Mouse (Mus musculus): Measurements from ENCODE around the gene 2900011O08Rik. TPM values are rescaled to one million over a fixed set of nuclear protein-coding genes. Genes with fewer than 3 reads are reported as not detected.
A peak's percentile ranks its signal among the peaks of the same experiment; 100 is the strongest.
"Not testable (repeated sequence)": the region's sequence is repeated elsewhere in the genome, so short reads cannot be mapped to it uniquely, and the experiment has no call there.

Gene 2900011O08Rik
- polyA plus RNA-seq (2016; fragmentation: Nextera tagmentation; extraction: Ambion mirVana): 9.3 and 22.4 TPM in 2 replicates

- DNase-seq (ENCODE audit: low spot score): peak; percentile 63
- Histone ChIP-seq H3K9me3 (no peaks in the 10 kb centered on the region), H3K4me3 (peak within 1 kb of the TSS; percentile 71), H3K4me1 (replicated peaks) (peaks cover 17% of the 10 kb centered on the region), H3K27me3 (ENCODE audit: insufficient read depth, poor library complexity, severe bottlenecking) (no peaks in the 10 kb centered on the region), H3K36me3 (no peaks in the 10 kb centered on the region), H3K27ac (peak within 1 kb of the TSS; percentile 90)
- WGBS: 1% methylated on average over 31 of the region's 31 CpGs
Observed at GRCm38 (mm10) chr16:13986574-13987478, at the start of gene 2900011O08Rik, which contains the start of gene Ifitm7. Gene 2900011O08Rik (plus strand): TSS chr16:13986604. Gene Ifitm7 (minus strand): TSS chr16:13986888.

DNA sequence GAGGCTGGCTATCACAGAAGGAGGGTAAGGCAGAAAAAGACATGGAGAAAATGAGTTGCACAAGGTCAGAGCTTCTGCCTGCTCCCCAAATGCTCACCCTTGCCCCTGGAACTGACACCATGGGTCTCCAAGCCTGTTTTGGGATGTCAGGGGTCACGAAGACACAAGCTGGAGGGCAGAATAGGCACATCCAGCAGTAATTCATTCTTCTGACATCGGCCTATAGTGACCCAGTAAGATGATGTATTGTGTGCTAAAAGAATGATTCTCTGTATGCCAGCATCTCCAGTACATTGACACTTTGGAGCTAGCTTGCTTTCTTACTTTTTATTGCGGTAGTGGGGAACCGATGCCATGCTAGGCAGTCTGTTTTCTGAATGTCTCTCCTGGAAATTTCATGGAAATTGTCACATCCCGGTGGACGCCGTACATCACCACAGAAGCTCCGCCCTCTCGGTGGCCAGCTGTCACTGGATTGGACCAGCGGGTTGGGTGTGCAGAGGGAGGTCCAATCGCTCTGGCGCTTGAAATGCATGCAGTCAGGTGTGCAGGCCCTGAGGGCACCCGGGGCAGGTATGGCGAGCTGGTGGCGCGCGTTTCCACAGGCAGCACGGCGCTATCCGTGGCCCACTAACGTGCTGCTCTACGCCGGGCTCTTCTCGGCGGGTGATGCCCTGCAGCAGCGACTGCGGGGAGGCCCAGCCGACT lies 46.1 kb upstream of the 2900011O08Rik start:
- H3K36me3 ChIP-seq: no peaks in the 10 kb centered on the region
- peak overlapping the region; percentile 73 for H3K4me3 ChIP-seq
- peaks cover 14% of the 10 kb centered on the region for H3K27me3 ChIP-seq (ENCODE audit: insufficient read depth, poor library complexity, severe bottlenecking)
- WGBS: 3% methylated on average over 28 of the region's 28 CpGs
- H3K9me3 ChIP-seq: no peaks in the 10 kb centered on the region
- peak overlapping the region; percentile 71 for H3K27ac ChIP-seq
- H3K4me1 ChIP-seq (replicated peaks): peaks cover 17% of the 10 kb centered on the region
- DNase-seq (ENCODE audit: low spot score): peak; percentile 74

DNA sequence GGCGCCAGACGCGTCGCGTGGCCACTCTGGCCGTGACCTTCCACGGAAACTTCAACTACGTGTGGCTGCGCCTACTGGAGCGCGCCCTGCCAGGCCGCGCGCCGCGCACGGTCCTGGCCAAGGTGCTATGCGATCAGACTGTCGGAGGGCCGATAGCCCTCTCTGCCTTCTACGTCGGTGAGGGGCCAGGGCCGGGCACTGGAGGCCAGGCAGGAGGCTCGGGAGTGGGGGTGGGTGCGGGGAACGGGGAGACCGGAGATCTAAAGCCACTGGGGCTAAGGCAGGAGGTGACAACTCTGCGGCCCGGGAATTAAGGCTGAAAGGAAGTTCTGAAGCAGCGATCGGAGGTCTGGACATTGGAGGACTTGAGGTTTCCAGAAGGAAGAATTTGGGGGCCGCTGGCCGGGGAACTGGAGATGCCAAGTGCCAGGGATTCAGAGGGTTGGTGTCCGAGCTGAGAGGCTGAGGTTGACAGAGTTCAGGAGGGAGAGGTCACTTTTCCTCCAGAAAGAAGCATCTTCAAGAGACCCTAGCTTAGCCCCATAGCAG lies 45.5 kb upstream of the 2900011O08Rik start:
- Histone ChIP-seq H3K9me3 (no peaks in the 10 kb centered on the region), H3K27ac (peak overlapping the region; percentile 71), H3K4me3 (peak overlapping the region; percentile 73), H3K36me3 (no peaks in the 10 kb centered on the region), H3K4me1 (replicated peaks) (peaks cover 17% of the 10 kb centered on the region), H3K27me3 (ENCODE audit: insufficient read depth, poor library complexity, severe bottlenecking) (peaks cover 14% of the 10 kb centered on the region)
- no peak for DNase-seq (ENCODE audit: low spot score)
- WGBS: 4% methylated on average over 34 of the region's 34 CpGs

- no peak for DNase-seq (ENCODE audit: low spot score)
- H3K9me3 ChIP-seq: no peaks in the 10 kb centered on the region
- WGBS: 66% methylated on average over 4 of the region's 4 CpGs
- H3K4me3 ChIP-seq: no peak overlapping the region
- H3K4me1 ChIP-seq (replicated peaks): peaks cover 17% of the 10 kb centered on the region
- no peak overlapping the region for H3K27ac ChIP-seq
- H3K27me3 ChIP-seq (ENCODE audit: insufficient read depth, poor library complexity, severe bottlenecking): peaks cover 14% of the 10 kb centered on the region
- no peaks in the 10 kb centered on the region for H3K36me3 ChIP-seq
Observed at GRCm38 (mm10) chr16:13944178-13944577, 42.2 kb upstream of the 2900011O08Rik start.

DNA sequence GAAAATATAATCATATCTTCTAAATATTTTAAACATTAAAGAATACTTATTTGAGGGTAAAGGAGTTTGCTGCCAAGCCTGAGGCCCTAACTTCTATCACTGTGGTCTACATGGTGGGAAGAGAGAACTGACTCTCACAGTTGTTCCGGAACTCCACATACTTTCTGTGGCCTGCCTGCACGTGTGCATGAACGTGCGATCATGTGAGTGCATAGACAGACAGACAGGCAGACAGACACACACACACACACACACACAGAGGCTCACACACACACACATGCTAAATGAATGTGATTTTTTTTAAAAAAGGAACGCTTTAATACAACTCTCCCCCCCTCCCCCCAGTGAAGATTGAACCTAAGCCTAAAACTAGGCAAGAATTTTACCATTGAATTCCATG lies 41.7 kb upstream of the 2900011O08Rik start:
- no peak overlapping the region for H3K4me3 ChIP-seq
- H3K27ac ChIP-seq: no peak overlapping the region
- WGBS: 85% methylated on average over 5 of the region's 5 CpGs
- H3K27me3 ChIP-seq (ENCODE audit: insufficient read depth, poor library complexity, severe bottlenecking): peaks cover 14% of the 10 kb centered on the region
- H3K9me3 ChIP-seq: no peaks in the 10 kb centered on the region
- no peak for DNase-seq (ENCODE audit: low spot score)
- peaks cover 17% of the 10 kb centered on the region for H3K4me1 ChIP-seq (replicated peaks)
- H3K36me3 ChIP-seq: no peaks in the 10 kb centered on the region

DNA sequence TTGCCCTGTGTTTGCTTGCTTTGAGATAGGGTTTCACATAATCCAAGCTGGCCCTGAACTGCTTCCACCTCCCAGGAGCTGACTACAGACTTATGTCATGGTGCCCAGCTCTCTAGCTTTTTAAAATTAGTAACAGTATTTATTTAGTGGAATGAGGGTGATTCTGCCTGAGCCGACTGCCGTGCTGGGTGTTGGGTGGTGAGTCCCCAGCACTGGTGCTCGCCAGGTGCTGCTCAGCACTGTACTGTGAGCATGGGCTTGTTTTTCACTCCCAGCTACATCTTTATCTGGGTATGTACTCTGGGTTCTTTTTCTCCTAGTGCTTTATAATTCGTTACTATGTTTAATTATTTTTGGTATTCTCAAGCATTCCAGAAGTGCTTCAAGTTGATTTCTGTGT lies 41.3 kb upstream of the 2900011O08Rik start:
- Histone ChIP-seq H3K4me1 (replicated peaks) (peaks cover 15% of the 10 kb centered on the region), H3K4me3 (no peak overlapping the region), H3K27ac (no peak overlapping the region), H3K9me3 (no peaks in the 10 kb centered on the region), H3K27me3 (ENCODE audit: insufficient read depth, poor library complexity, severe bottlenecking) (peaks cover 14% of the 10 kb centered on the region), H3K36me3 (no peaks in the 10 kb centered on the region)
- no peak for DNase-seq (ENCODE audit: low spot score)
- WGBS: 78% methylated on average over 4 of the region's 4 CpGs

DNA sequence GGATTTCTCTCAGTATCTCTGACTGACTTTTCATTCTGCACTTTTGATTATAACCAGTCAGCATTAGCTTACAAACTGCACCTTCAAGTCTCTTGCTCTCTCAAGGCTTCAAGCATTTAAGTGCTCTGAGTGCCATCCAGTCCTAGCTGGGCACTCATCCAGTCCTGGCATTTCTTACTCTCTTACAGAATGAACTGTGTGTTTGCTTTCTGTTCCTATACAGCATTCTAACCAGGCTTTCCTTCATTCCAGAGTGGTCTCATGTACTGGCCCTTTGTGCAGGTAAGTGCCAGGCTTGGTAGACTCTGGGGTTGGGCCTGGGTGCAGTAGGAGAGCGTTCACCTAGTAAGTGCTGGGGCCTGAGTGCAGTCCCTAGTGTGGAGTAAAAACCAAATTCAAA lies 40.1 kb upstream of the 2900011O08Rik start:
- WGBS: 87% methylated on average over 1 of the region's 1 CpGs
- Histone ChIP-seq H3K27ac (no peak overlapping the region), H3K9me3 (no peaks in the 10 kb centered on the region), H3K36me3 (no peaks in the 10 kb centered on the region), H3K4me1 (replicated peaks) (peaks cover 3% of the 10 kb centered on the region), H3K4me3 (no peak overlapping the region), H3K27me3 (ENCODE audit: insufficient read depth, poor library complexity, severe bottlenecking) (peaks cover 12% of the 10 kb centered on the region)
- no peak for DNase-seq (ENCODE audit: low spot score)

DNA sequence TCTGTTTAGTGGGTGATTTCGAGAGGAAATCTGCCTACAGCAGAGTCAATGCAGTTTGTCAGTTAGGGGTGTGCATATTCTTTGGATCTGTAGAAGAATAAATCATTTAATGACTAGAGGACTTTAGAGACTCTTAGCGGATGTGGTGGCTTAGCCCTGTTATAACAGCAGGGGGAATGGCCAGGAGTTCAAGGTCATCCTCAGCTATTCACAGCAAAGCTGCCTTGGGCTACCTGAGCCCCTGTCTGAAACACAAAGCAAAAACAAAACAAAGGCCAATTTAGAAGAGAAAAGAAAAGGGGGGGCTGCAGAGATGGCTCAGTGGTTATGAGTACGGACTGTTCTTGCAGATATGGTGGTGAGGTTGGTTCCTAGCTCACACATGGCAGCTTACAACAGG lies 35.2 kb upstream of the 2900011O08Rik start:
- DNase-seq (ENCODE audit: low spot score): no peak
- no peak overlapping the region for H3K4me3 ChIP-seq
- H3K9me3 ChIP-seq: no peaks in the 10 kb centered on the region
- 70% methylated on average over 3 of the region's 3 CpGs for WGBS
- H3K27ac ChIP-seq: no peak overlapping the region
- no peaks in the 10 kb centered on the region for H3K27me3 ChIP-seq (ENCODE audit: insufficient read depth, poor library complexity, severe bottlenecking)
- H3K4me1 ChIP-seq (replicated peaks): no peaks in the 10 kb centered on the region
- H3K36me3 ChIP-seq: no peaks in the 10 kb centered on the region

GRCm38 (mm10) chr16:13962053-13962452 lies 24.4 kb upstream of the 2900011O08Rik start:
- no peaks in the 10 kb centered on the region for H3K36me3 ChIP-seq
- 44% methylated on average over 1 of the region's 1 CpGs for WGBS
- no peaks in the 10 kb centered on the region for H3K4me1 ChIP-seq (replicated peaks)
- no peaks in the 10 kb centered on the region for H3K9me3 ChIP-seq
- H3K27me3 ChIP-seq (ENCODE audit: insufficient read depth, poor library complexity, severe bottlenecking): no peaks in the 10 kb centered on the region
- no peak overlapping the region for H3K4me3 ChIP-seq
- H3K27ac ChIP-seq: no peak overlapping the region
- DNase-seq (ENCODE audit: low spot score): no peak

DNA sequence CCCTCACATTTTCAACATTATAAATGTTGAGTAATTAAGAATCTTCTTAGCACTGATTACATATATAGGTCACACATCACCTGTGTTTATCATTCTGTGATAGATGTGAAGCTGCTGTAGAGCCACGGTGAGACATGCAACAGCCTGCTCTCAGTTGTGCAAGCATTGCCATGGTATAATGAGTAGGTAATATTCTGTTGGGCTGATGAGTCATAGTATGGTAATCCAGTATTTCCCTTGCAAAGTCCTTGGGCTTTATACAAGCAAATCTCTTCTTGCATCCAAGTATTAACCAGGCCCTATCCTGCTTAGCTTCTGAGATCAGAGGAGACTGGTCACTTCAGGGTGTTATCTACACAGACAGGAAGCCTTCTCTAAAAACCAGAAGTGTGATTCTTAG lies 17.3 kb upstream of the 2900011O08Rik start:
- Histone ChIP-seq H3K27ac (no peak overlapping the region), H3K4me3 (no peak overlapping the region), H3K36me3 (no peaks in the 10 kb centered on the region), H3K4me1 (replicated peaks) (no peaks in the 10 kb centered on the region), H3K27me3 (ENCODE audit: insufficient read depth, poor library complexity, severe bottlenecking) (no peaks in the 10 kb centered on the region), H3K9me3 (no peaks in the 10 kb centered on the region)
- no peak for DNase-seq (ENCODE audit: low spot score)
- 93% methylated on average over 1 of the region's 1 CpGs for WGBS

DNA sequence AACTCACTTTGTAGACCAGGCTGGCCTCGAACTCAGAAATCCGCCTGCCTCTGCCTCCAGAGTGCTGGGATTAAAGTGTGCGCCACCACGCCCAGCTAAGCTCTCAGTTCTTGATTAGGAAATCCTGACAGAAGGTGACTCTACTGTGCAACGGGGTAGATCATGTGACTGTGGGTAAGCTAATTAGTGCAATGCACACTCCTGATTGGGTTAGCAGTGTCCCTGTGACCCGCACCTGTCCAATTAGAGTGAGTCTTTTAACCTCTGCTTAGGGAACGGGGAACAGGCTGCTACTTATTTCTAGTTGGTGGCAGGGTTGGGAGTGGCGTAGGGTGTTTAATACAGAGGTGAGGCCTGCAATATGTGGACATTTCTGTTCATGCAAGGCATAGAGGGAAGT lies 14.4 kb upstream of the 2900011O08Rik start:
- no peak overlapping the region for H3K4me3 ChIP-seq
- H3K27ac ChIP-seq: no peak overlapping the region
- no peaks in the 10 kb centered on the region; the same call in 1 of the 2 replicates for H3K9me3 ChIP-seq
- no peak for DNase-seq (ENCODE audit: low spot score)
- H3K4me1 ChIP-seq (replicated peaks): no peaks in the 10 kb centered on the region
- 90% methylated on average over 8 of the region's 8 CpGs for WGBS
- H3K36me3 ChIP-seq: no peaks in the 10 kb centered on the region; the same call in 1 of the 2 replicates
- no peaks in the 10 kb centered on the region for H3K27me3 ChIP-seq (ENCODE audit: insufficient read depth, poor library complexity, severe bottlenecking)

GRCm38 (mm10) chr16:13976358-13976896 lies 10.0 kb upstream of the 2900011O08Rik start:
- not testable (repeated sequence) for H3K4me3 ChIP-seq; H3K36me3 ChIP-seq; H3K27ac ChIP-seq; DNase-seq (ENCODE audit: low spot score); H3K27me3 ChIP-seq (ENCODE audit: insufficient read depth, poor library complexity, severe bottlenecking); H3K4me1 ChIP-seq (replicated peaks); H3K9me3 ChIP-seq
- WGBS: 77% methylated on average over 4 of the region's 4 CpGs
